Mouse (Mus musculus) activated CD4-positive, CD25-positive, alpha-beta regulatory T cell, adult 4 months (primary cell): Measurements from ENCODE around the gene Pla2g1b. TPM values are rescaled to one million over a fixed set of nuclear protein-coding genes. Genes with fewer than 3 reads are reported as not detected.
"Not testable (repeated sequence)": the region's sequence is repeated elsewhere in the genome, so short reads cannot be mapped to it uniquely, and the experiment has no call there.

Source experiments
- ATAC-seq: one replicate; pipeline ENCODE4 v1.8.0; 2017
- polyA plus RNA-seq, 2 experiments: library from polyadenylated mRNA; unstranded; fragments of 100-300 nt; shearing (Covaris generic); gene quantifications; one replicate each; pipeline ENCODE4 v1.2.1; 2017

Gene Pla2g1b
- polyA plus RNA-seq, 2 experiments from 2014 or later = not detected

GRCm38 (mm10) chr5:115484996-115485395 lies 18.9 kb downstream of the Pla2g1b start:
- ATAC-seq = no peak

GRCm38 (mm10) chr5:115485489-115486205 lies 19.6 kb downstream of the Pla2g1b start:
- ATAC-seq = no peak

- ATAC-seq = no peak
Measured at GRCm38 (mm10) chr5:115486726-115487125, 20.7 kb downstream of the Pla2g1b start.

GRCm38 (mm10) chr5:115487353-115487752 lies 21.3 kb downstream of the Pla2g1b start:
- no peak for ATAC-seq

GRCm38 (mm10) chr5:115487942-115488580 lies 22.0 kb downstream of the Pla2g1b start:
- ATAC-seq = no peak

- peak; percentile 53 for ATAC-seq
Measured at GRCm38 (mm10) chr5:115488841-115489698, 23.0 kb downstream of the Pla2g1b start.

- ATAC-seq = peak; percentile 59
Measured at GRCm38 (mm10) chr5:115489699-115490637, 23.9 kb downstream of the Pla2g1b start.

GRCm38 (mm10) chr5:115490638-115491000 lies 24.6 kb downstream of the Pla2g1b start:
- peak; percentile 33 for ATAC-seq

GRCm38 (mm10) chr5:115491076-115491475 lies 25.0 kb downstream of the Pla2g1b start:
- no peak for ATAC-seq

- no peak for ATAC-seq
Measured at GRCm38 (mm10) chr5:115491771-115492322, 25.8 kb downstream of the Pla2g1b start.

GRCm38 (mm10) chr5:115492711-115493335 lies 26.8 kb downstream of the Pla2g1b start:
- no peak for ATAC-seq

- no peak for ATAC-seq
Measured at GRCm38 (mm10) chr5:115493441-115493840, 27.4 kb downstream of the Pla2g1b start.

- ATAC-seq = not testable (repeated sequence)
Measured at GRCm38 (mm10) chr5:115495618-115496017, 29.6 kb downstream of the Pla2g1b start.

GRCm38 (mm10) chr5:115497033-115497432 lies 31.0 kb downstream of the Pla2g1b start:
- ATAC-seq = no peak

GRCm38 (mm10) chr5:115498307-115499240 lies 32.5 kb downstream of the Pla2g1b start:
- no peak for ATAC-seq

- ATAC-seq = no peak
Measured at GRCm38 (mm10) chr5:115500383-115500935, 34.4 kb downstream of the Pla2g1b start.

- no peak for ATAC-seq
Measured at GRCm38 (mm10) chr5:115503035-115503434, 37.0 kb downstream of the Pla2g1b start.

GRCm38 (mm10) chr5:115505617-115506016 lies 39.6 kb downstream of the Pla2g1b start:
- ATAC-seq = not testable (repeated sequence)

GRCm38 (mm10) chr5:115506454-115507201 lies 40.6 kb downstream of the Pla2g1b start, which contains the start of gene Pxn:
TSS of gene Pxn (plus strand) at chr5:115506676.
- peak; percentile 82 for ATAC-seq
